Mouse (Mus musculus): Measurements from ENCODE around the gene Shank2. TPM values are rescaled to one million over a fixed set of nuclear protein-coding genes. Genes with fewer than 3 reads are reported as not detected.

The Shank2 gene
- polyA plus RNA-seq, 1 experiment = 2.0 TPM

DNA sequence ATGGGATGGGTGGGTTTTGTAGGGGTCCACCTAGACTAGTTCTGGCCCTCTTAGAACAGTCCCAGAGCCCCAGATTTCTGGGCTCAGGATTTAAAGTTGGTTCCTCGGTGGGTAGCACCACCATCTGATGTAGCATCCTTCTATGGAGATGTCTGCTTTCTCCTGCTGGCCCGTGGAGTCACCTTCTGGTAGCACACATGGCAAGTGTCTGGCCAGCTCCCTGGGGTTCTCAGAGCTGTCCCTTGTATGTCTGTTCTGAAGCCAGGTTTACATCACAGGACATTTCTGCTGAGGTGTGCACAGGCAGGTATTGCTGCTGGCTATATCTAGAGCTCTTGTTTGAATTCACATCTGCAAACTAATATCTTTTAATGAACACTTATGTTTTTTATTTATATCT is 71.1 kb downstream of the Shank2 start:
- H3K4me3 ChIP-seq (replicated peaks; ENCODE audit: control insufficient read depth, low read depth, low read length) = no peak overlapping the region
- no peaks in the 10 kb centered on the region for H3K4me1 ChIP-seq (ENCODE audit: control insufficient read depth, insufficient read depth, low read length)
- no peak overlapping the region for H3K27ac ChIP-seq (ENCODE audit: control insufficient read depth, insufficient read depth, low read depth, low read length, poor library complexity)
- 87% methylated on average over 2 of the region's 2 CpGs for WGBS
- TF ChIP-seq POLR2A (IDR thresholded peaks at IDR 0.05; ENCODE audit: borderline replicate concordance, control insufficient read depth, low read depth, low read length) (no peak), CTCF (IDR thresholded peaks at IDR 0.05; ENCODE audit: control insufficient read depth, insufficient read depth, low read length) (no peak)

DNA sequence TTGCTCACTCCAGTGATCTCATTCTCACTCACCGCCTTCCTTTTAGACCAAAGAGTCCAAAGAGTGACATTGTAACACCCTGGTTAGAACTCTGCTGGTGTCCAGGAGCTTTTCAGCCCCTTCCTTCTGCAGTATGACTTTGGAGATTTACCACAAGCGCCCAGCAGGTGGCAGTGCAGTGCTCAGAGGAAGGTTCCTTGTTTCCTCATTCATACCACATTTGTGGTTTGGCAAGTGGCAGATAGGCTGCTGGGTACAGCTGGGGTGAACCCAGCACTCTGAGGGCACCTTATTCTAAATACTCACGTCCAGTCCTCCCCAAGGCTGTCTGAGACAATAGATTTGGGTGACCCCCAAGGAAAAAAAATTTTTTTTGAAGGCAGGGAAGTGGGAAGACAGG is 73.0 kb downstream of the Shank2 start:
- no peak overlapping the region for H3K4me3 ChIP-seq (replicated peaks; ENCODE audit: control insufficient read depth, low read depth, low read length)
- no peaks in the 10 kb centered on the region for H3K4me1 ChIP-seq (ENCODE audit: control insufficient read depth, insufficient read depth, low read length)
- H3K27ac ChIP-seq (ENCODE audit: control insufficient read depth, insufficient read depth, low read depth, low read length, poor library complexity) = no peak overlapping the region
- peak; percentile 80 for TF ChIP-seq CTCF (IDR thresholded peaks at IDR 0.05; ENCODE audit: control insufficient read depth, insufficient read depth, low read length)
- TF ChIP-seq POLR2A (IDR thresholded peaks at IDR 0.05; ENCODE audit: borderline replicate concordance, control insufficient read depth, low read depth, low read length) = no peak
- WGBS = 17% methylated on average over 3 of the region's 3 CpGs

- no peaks in the 10 kb centered on the region for H3K4me1 ChIP-seq (ENCODE audit: control insufficient read depth, insufficient read depth, low read length)
- H3K4me3 ChIP-seq (replicated peaks; ENCODE audit: control insufficient read depth, low read depth, low read length) = no peak overlapping the region
- TF ChIP-seq POLR2A (IDR thresholded peaks at IDR 0.05; ENCODE audit: borderline replicate concordance, control insufficient read depth, low read depth, low read length) = no peak
- no peak for TF ChIP-seq CTCF (IDR thresholded peaks at IDR 0.05; ENCODE audit: control insufficient read depth, insufficient read depth, low read length)
- WGBS = 75% methylated on average over 1 of the region's 1 CpGs
- no peak overlapping the region for H3K27ac ChIP-seq (ENCODE audit: control insufficient read depth, insufficient read depth, low read depth, low read length, poor library complexity)
These were observed 76.9 kb downstream of the Shank2 start for GRCm38 (mm10) chr7:144078661-144079060.

GRCm38 (mm10) chr7:144079861-144080260 is 78.1 kb downstream of the Shank2 start:
- WGBS = 71% methylated on average over 1 of the region's 1 CpGs
- no peak overlapping the region for H3K27ac ChIP-seq (ENCODE audit: control insufficient read depth, insufficient read depth, low read depth, low read length, poor library complexity)
- no peak overlapping the region for H3K4me3 ChIP-seq (replicated peaks; ENCODE audit: control insufficient read depth, low read depth, low read length)
- TF ChIP-seq POLR2A (IDR thresholded peaks at IDR 0.05; ENCODE audit: borderline replicate concordance, control insufficient read depth, low read depth, low read length) (no peak), CTCF (IDR thresholded peaks at IDR 0.05; ENCODE audit: control insufficient read depth, insufficient read depth, low read length) (no peak)
- no peaks in the 10 kb centered on the region for H3K4me1 ChIP-seq (ENCODE audit: control insufficient read depth, insufficient read depth, low read length)

DNA sequence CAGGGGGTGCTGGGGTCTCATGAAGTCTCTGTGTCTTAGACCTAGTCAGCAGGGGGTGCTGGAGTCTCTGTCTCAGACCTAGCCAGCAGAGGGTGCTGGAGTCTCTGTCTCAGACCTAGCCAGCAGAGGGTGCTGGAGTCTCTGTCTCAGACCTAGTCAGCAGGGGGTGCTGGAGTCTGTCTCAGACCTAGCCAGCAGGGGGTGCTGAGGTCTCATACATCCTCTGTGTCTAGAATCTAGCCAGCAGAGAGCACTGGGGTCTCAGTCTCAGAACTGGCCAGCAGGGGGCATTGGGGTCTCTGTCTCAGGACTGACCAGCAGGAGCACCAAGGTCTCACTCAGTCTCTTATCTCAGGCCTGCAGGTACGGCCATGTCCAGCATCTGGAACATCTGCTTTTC is 79.7 kb downstream of the Shank2 start:
- no peak overlapping the region for H3K27ac ChIP-seq (ENCODE audit: control insufficient read depth, insufficient read depth, low read depth, low read length, poor library complexity)
- no peaks in the 10 kb centered on the region for H3K4me1 ChIP-seq (ENCODE audit: control insufficient read depth, insufficient read depth, low read length)
- TF ChIP-seq POLR2A (IDR thresholded peaks at IDR 0.05; ENCODE audit: borderline replicate concordance, control insufficient read depth, low read depth, low read length) (no peak), CTCF (IDR thresholded peaks at IDR 0.05; ENCODE audit: control insufficient read depth, insufficient read depth, low read length) (0 out of 2 replicates have a peak, but pooled peaks have one; percentile 2)
- 64% methylated on average over 1 of the region's 1 CpGs for WGBS
- H3K4me3 ChIP-seq (replicated peaks; ENCODE audit: control insufficient read depth, low read depth, low read length) = no peak overlapping the region

DNA sequence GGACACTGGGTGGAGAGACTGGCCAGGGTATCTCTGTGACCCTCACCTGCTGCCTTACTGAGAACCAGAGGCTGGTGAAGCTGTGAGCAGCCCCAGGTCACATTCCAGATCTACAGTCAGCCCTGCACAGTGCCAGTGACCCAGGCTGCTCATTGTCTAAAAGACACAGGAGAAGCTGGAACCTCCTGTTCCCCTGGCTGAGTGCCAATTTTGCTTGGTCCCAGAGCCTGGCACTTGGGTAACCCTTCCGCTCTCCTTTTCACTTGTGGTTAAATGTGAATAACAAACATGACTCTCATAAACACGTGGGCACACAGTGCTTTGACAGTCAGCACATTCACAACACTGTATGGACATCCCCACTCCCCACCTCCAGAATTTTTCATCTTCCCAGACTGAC is 80.2 kb downstream of the Shank2 start:
- 39% methylated on average over 2 of the region's 2 CpGs for WGBS
- no peak for TF ChIP-seq POLR2A (IDR thresholded peaks at IDR 0.05; ENCODE audit: borderline replicate concordance, control insufficient read depth, low read depth, low read length)
- TF ChIP-seq CTCF (IDR thresholded peaks at IDR 0.05; ENCODE audit: control insufficient read depth, insufficient read depth, low read length) = no peak
- H3K4me1 ChIP-seq (ENCODE audit: control insufficient read depth, insufficient read depth, low read length) = no peaks in the 10 kb centered on the region
- H3K27ac ChIP-seq (ENCODE audit: control insufficient read depth, insufficient read depth, low read depth, low read length, poor library complexity) = no peak overlapping the region
- no peak overlapping the region for H3K4me3 ChIP-seq (replicated peaks; ENCODE audit: control insufficient read depth, low read depth, low read length)

DNA sequence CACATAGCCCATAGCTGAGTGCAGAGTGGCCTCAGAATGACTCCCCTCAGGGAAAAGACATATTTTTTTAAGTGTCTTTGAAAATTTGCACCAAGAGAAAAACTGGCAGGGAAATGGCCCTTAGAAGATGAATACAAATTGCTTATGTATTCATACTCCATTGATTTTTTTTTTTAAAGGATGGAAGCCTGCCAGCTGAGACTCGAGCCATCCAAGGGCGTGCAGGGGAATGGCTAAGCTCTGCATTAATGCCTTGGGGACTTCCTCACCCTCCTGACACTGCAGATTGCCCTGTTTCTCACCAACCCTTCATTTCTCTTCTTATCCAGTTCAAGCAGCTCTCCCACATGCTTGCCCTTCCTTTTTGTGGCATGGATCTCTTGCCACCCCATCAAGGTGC is 85.5 kb downstream of the Shank2 start:
- WGBS = 40% methylated on average over 2 of the region's 2 CpGs
- H3K4me1 ChIP-seq (ENCODE audit: control insufficient read depth, insufficient read depth, low read length) = no peaks in the 10 kb centered on the region
- no peak for TF ChIP-seq POLR2A (IDR thresholded peaks at IDR 0.05; ENCODE audit: borderline replicate concordance, control insufficient read depth, low read depth, low read length)
- no peak for TF ChIP-seq CTCF (IDR thresholded peaks at IDR 0.05; ENCODE audit: control insufficient read depth, insufficient read depth, low read length)

GRCm38 (mm10) chr7:144094132-144094531 is 92.4 kb downstream of the Shank2 start:
- no peak for TF ChIP-seq CTCF (IDR thresholded peaks at IDR 0.05; ENCODE audit: control insufficient read depth, insufficient read depth, low read length)
- no peak for TF ChIP-seq POLR2A (IDR thresholded peaks at IDR 0.05; ENCODE audit: borderline replicate concordance, control insufficient read depth, low read depth, low read length)
- 82% methylated on average over 12 of the region's 12 CpGs for whole genome bisulfite sequencing
- no peak overlapping the region for H3K4me3 ChIP-seq (replicated peaks; ENCODE audit: control insufficient read depth, low read depth, low read length)

More for the DNA sequence above, 85.5 kb downstream of the Shank2 start:
- Histone ChIP-seq H3K4me3 (replicated peaks; ENCODE audit: control insufficient read depth, low read depth, low read length) (no peak overlapping the region), H3K27ac (ENCODE audit: control insufficient read depth, insufficient read depth, low read depth, low read length, poor library complexity) (no peak overlapping the region)

GRCm38 (mm10) chr7:144097314-144097713 is 95.6 kb downstream of the Shank2 start:
- Histone ChIP-seq H3K27ac (ENCODE audit: control insufficient read depth, insufficient read depth, low read depth, low read length, poor library complexity) (no peak overlapping the region), H3K4me1 (ENCODE audit: control insufficient read depth, insufficient read depth, low read length) (no peaks in the 10 kb centered on the region), H3K4me3 (replicated peaks; ENCODE audit: control insufficient read depth, low read depth, low read length) (no peak overlapping the region)
- 6% methylated on average over 2 of the region's 2 CpGs for WGBS
- TF ChIP-seq POLR2A (IDR thresholded peaks at IDR 0.05; ENCODE audit: borderline replicate concordance, control insufficient read depth, low read depth, low read length) (no peak), CTCF (IDR thresholded peaks at IDR 0.05; ENCODE audit: control insufficient read depth, insufficient read depth, low read length) (peak; percentile 14; the same call in 1 of the 2 replicates)

More at GRCm38 (mm10) chr7:144094132-144094531, 92.4 kb downstream of the Shank2 start:
- Histone ChIP-seq H3K4me1 (ENCODE audit: control insufficient read depth, insufficient read depth, low read length) (no peaks in the 10 kb centered on the region), H3K27ac (ENCODE audit: control insufficient read depth, insufficient read depth, low read depth, low read length, poor library complexity) (no peak overlapping the region)

Measured in bone marrow, adult 2 months (tissue).